Mouse (Mus musculus) 3T3-L1 (cell line): ENCODE results near the gene Sept6.

Experiments used
- DNase-seq: peaks from one replicate; pipeline ENCODE4 v3.0.0-alpha.2; 2015; ENCODE audit warnings: low read depth, low spot score

The Sept6 gene

DNA sequence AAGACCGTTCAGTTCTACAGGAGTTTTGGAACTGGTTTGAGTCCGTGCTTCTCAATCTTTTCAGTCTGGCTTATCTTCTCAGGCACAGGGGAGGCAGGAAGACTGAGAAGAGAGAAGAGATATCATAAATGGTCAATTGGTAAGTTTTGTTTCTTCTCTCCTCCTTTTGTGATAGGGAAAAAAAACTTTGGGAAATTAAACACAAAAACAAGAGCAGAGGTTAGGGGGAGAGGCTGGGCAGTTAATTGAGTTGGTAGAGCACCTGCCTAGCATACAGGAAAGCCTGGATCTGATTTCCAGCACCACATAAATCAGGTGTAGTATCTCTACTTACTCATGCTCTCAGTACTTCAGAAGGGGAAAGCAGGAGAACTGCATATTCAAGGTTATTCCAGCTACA lies at the start of gene Sept6:
Sept6 (minus strand) TSS at position 101 of the 400 bp plus-strand sequence.
- no peak for DNase-seq

GRCm38 (mm10) chrX:37028378-37028777 lies 36.8 kb upstream of the Sept6 start:
- DNase-seq: peak; percentile 27

GRCm38 (mm10) chrX:37023652-37024309 lies 32.2 kb upstream of the Sept6 start:
- no peak for DNase-seq

GRCm38 (mm10) chrX:37022690-37023089 lies 31.1 kb upstream of the Sept6 start:
- peak; percentile 74 for DNase-seq

DNA sequence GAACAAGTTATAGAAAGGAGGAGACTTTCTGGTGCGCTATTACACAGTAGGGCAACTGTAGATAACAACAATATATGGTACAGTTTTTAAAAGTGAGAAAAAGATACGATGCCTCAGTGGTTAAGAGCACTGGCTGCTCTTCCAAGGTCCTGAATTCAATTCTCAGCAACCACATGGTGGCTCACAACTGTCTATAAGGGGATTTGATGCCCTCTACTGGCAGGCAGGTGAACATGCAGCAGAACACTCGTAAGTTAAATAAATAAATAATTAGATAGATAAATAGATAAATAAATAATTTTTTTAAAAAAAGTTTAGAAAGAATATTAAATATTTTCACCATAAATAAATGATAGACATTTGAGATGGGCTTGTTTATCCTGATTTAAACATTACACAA lies 27.5 kb upstream of the Sept6 start:
- DNase-seq: peak; percentile 17

- DNase-seq: no peak
Measured at GRCm38 (mm10) chrX:37018150-37018654, 26.6 kb upstream of the Sept6 start.

- DNase-seq: no peak
Measured at GRCm38 (mm10) chrX:37013870-37014269, 22.3 kb upstream of the Sept6 start.

- no peak for DNase-seq
Measured at GRCm38 (mm10) chrX:36991039-36991438, 555 bp downstream of the Sept6 start.

GRCm38 (mm10) chrX:36989752-36990404 lies 1.7 kb downstream of the Sept6 start:
- peak; percentile 2 for DNase-seq

- DNase-seq: peak; percentile 82
Measured at GRCm38 (mm10) chrX:36989234-36989751, 2.3 kb downstream of the Sept6 start.

GRCm38 (mm10) chrX:36988754-36989153 lies 2.8 kb downstream of the Sept6 start:
- DNase-seq: peak; percentile 10

- no peak for DNase-seq
Measured at GRCm38 (mm10) chrX:36987851-36988250, 3.7 kb downstream of the Sept6 start.

- no peak for DNase-seq
Measured at GRCm38 (mm10) chrX:36985041-36985440, 6.6 kb downstream of the Sept6 start.

DNA sequence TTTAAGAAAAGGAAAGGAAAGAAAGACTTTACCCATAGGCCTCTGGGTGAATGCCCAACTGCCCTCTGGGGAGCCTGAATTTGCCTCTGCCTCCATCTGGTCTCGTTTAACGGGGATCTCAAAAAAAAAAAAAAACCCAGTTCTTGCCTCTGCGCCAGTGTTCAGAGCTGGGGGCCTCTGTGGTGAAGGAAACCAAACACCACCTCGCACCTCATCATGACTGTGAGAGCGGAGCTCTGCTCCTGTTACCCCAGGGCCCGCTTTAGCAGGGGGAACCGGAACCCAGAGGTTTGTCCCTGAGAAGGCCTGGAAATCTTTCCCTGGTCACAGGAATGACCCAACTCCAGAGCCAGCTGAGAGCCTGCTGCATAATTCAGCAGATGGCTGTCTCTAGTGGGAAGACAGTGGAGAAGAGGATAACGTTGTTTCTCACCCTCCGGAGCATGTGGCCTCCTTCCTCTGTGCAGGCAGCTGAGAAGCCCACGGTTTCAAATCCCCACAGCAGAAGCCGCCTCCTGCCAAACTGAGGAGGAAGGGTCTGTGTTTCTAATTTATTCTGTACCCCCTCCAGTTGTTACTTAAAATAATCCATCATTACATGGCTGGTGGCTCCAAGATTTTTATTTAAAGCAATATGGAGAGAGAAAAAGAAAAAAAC lies 7.8 kb downstream of the Sept6 start:
- peak; percentile 71 for DNase-seq

DNA sequence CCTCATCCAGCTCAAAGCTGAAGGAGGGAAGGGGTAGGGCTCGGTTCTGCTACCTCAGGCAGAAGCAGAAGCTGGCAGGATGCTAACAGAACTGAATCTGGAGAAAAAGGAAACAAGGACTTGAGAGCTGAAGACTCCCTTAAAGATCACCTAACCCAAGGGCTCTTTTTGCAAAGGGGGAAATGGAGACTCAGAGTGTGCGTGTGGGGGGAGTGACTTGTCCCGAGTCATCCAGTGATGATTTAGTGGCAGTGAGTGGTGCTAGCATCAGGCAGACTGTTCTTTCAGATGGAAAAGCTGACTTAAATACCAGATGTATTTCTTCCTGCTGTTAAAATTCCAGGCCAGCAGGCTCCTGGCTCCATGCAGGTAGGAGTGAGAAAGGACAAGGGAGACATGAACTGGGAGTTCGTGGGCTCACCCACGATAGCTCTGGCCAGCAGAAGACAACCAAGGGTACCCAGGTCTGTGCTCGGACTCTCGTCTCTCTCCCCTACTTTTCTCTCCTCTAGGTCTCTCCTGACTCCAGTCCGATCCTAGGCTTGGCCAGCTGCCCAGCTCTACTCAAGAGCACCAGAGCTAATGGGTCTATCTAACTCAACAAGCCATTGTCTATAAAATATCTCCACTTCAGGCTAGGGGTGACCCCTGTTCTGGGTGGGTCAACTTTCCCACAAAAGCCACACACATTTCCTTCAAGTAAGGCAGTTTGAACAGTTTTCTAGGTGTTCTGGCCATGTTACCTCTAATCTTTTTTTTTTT lies 8.5 kb downstream of the Sept6 start:
- DNase-seq: peak; percentile 60

DNA sequence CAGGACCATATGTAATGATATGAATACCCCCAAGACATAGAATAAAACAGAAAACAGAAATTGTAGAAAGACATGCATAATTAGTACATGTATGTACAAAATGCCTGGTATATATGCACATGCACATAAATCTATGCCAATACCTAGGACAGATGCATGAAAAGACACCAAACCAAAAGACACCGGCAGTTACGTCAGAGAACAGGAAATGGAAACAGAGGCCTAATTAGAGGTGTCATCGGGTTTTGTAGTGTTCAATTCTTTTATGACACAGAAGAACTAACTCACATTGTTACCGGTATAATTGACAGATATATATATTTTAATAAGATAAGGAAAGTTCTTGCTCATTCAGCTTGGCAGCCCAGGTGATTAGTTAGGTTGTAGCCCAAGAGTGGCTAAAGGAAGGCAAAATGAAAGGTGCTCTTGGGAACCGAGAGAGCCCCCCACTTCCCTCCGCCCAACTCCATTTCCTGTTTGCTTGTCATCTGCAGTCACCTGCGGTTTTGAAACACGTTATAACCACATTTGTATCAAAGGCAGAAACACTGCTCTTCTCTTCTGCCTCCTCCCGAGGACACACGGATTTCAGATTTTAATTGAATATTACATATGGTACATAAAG lies 10.9 kb downstream of the Sept6 start:
- DNase-seq: no peak

- DNase-seq: no peak
Measured at GRCm38 (mm10) chrX:36977863-36978262, 13.7 kb downstream of the Sept6 start.

- DNase-seq: no peak
Measured at GRCm38 (mm10) chrX:36976980-36977379, 14.6 kb downstream of the Sept6 start.

GRCm38 (mm10) chrX:36976272-36976671 lies 15.3 kb downstream of the Sept6 start:
- DNase-seq: no peak

- no peak for DNase-seq
Measured at GRCm38 (mm10) chrX:36974905-36975304, 16.7 kb downstream of the Sept6 start.

GRCm38 (mm10) chrX:36972951-36973471 lies 18.6 kb downstream of the Sept6 start:
- peak; percentile 64 for DNase-seq
